Mouse (Mus musculus): ENCODE measurements around the gene Ilkap.

DNA sequence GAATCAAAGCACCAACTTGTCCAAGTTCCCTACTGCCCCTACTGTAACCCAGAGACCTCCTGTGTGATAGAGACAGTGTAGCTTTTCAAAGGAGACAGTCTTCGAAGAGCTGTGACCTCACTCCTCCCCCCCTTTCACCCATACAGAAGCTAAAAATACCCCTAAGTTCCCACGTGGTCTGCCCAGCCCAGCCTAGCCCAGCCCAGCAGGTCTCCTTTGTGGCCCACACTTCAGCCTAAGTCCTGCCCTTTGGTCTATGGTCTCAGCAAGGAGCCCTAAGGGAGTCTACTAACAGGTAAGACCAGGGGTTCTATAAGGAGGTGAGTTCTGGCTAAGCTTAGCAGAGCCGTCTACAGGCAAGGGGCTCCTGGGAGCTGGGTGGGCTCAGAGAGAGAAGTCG, 47.8 kb downstream of the Ilkap start, which contains the start of gene Klhl30:
- TF ChIP-seq NELFE (IDR thresholded peaks at IDR 0.05; ENCODE audit: low read depth, low read length) (no peak), CTCF (IDR thresholded peaks at IDR 0.05 in 2 of 3, conservative IDR thresholded peaks at IDR 0.05 in 1 of 3; ENCODE audit: control insufficient read depth in 1 of 3, insufficient read depth in 1 of 3, low read depth in 2 of 3, low read length in 3 of 3, poor library complexity in 1 of 3, severe bottlenecking in 1 of 3) (no peak), CHD2 (IDR thresholded peaks at IDR 0.05; ENCODE audit: low read length) (no peak), MYC (IDR thresholded peaks at IDR 0.05; ENCODE audit: low read depth, low read length) (no peak), GATA1 (IDR thresholded peaks at IDR 0.05; ENCODE audit: low read depth, low read length) (no peak), EP300 (IDR thresholded peaks at IDR 0.05; ENCODE audit: low read depth in 1 of 2, low read length in 2 of 2) (no peak), NRF1 (IDR thresholded peaks at IDR 0.05; ENCODE audit: insufficient read depth, low read depth, low read length, poor library complexity, severe bottlenecking) (no peak), BHLHE40 (IDR thresholded peaks at IDR 0.05; ENCODE audit: borderline replicate concordance, low read depth, low read length) (no peak), POLR2AphosphoS5 (IDR thresholded peaks at IDR 0.05; ENCODE audit: borderline replicate concordance, low read depth, low read length) (no peak), MAX (IDR thresholded peaks at IDR 0.05; ENCODE audit: low read length) (no peak)
